Mouse (Mus musculus) neural tube, embryonic 11.5 days (tissue): ENCODE results near the gene Dst. TPM values are rescaled to one million over a fixed set of nuclear protein-coding genes. Genes with fewer than 3 reads are reported as not detected.

Experiments
- ATAC-seq: fragments of 200-750 bp; cut with Nextera tagmentation; 2 replicates; pipeline ENCODE4 v1.8.0; 2017; ENCODE audit warnings: moderate number of reproducible peaks, mild to moderate bottlenecking, moderate TSS enrichment, moderate library complexity; ENCODE audit not compliant: insufficient read depth, low FRiP score, low TSS enrichment
- DNase-seq: peaks from one replicate; pipeline ENCODE4 v3.0.0-alpha.2; 2015; ENCODE audit warnings: low spot score
- H3K27ac ChIP-seq: fragments of 300-500 bp; sonication (generic); 2 replicates; pipeline ENCODE4 v1.5.1; 2014; ENCODE audit warnings: low read depth, mild to moderate bottlenecking, low read length
- H3K27me3 ChIP-seq: fragments of 300-500 bp; sonication (generic); 2 replicates; pipeline ENCODE4 v1.6.1; 2014; ENCODE audit warnings: mild to moderate bottlenecking, low read length, mixed read lengths; ENCODE audit not compliant: control insufficient read depth, insufficient read depth
- H3K36me3 ChIP-seq: fragments of 300-500 bp; sonication (generic); 2 replicates; pipeline ENCODE4 v1.6.1; 2014; ENCODE audit warnings: mild to moderate bottlenecking, low read length, moderate library complexity, mixed read lengths; ENCODE audit not compliant: control insufficient read depth, insufficient read depth
- H3K4me1 ChIP-seq: fragments of 300-500 bp; sonication (generic); 2 replicates; pipeline ENCODE4 v1.6.1; 2014; ENCODE audit warnings: low read length, mixed read lengths; ENCODE audit not compliant: control insufficient read depth, insufficient read depth
- H3K4me2 ChIP-seq: fragments of 300-500 bp; sonication (generic); 2 replicates; pipeline ENCODE4 v1.6.1; 2014; ENCODE audit warnings: low read depth, mild to moderate bottlenecking, moderate library complexity
- H3K4me3 ChIP-seq: fragments of 300-500 bp; sonication (generic); 2 replicates; pipeline ENCODE4 v1.5.1; 2014; ENCODE audit warnings: low read depth, low read length
- H3K9ac ChIP-seq: fragments of 300-500 bp; sonication (generic); 2 replicates; pipeline ENCODE4 v1.6.1; 2014; ENCODE audit warnings: mild to moderate bottlenecking, low read length
- H3K9me3 ChIP-seq: fragments of 300-500 bp; sonication (generic); 2 replicates; pipeline ENCODE4 v1.6.1; 2016; ENCODE audit warnings: low read length; ENCODE audit not compliant: control insufficient read depth
- WGBS: fragments of 180-500 bp; shearing (Covaris S2); extraction: QIAGEN DNeasy Blood & Tissue Kit; methylation state at CpG from one replicate; pipeline ENCODE4 v1.1.7; 2014; 5-methylcytosine and 5-hydroxymethylcytosine counted together
- polyA plus RNA-seq: library from polyadenylated mRNA; unstranded; fragments of >200 nt; fragmentation: Nextera tagmentation; extraction: Ambion mirVana; gene quantifications from 2 replicates; pipeline ENCODE4 v1.2.1, GENCODE M21; 2014

Gene Dst
- polyA plus RNA-seq, 1 experiment from 2014 or later: 46.2 TPM

- no peak for ATAC-seq
- H3K36me3 ChIP-seq: no peaks in the 10 kb centered on the region
- H3K27me3 ChIP-seq: no peaks in the 10 kb centered on the region
- no peak overlapping the region for H3K27ac ChIP-seq
- H3K4me1 ChIP-seq: peaks cover 7% of the 10 kb centered on the region; the same call in 1 of the 2 replicates
- no peak overlapping the region for H3K4me2 ChIP-seq
- DNase-seq: no peak
- no peak overlapping the region for H3K9ac ChIP-seq
- 76% methylated on average over 6 of the region's 6 CpGs for WGBS
- H3K4me3 ChIP-seq: no peak overlapping the region
- H3K9me3 ChIP-seq: no peaks in the 10 kb centered on the region
Observed at GRCm38 (mm10) chr1:34070991-34071639, 163.1 kb downstream of the Dst start.

DNA sequence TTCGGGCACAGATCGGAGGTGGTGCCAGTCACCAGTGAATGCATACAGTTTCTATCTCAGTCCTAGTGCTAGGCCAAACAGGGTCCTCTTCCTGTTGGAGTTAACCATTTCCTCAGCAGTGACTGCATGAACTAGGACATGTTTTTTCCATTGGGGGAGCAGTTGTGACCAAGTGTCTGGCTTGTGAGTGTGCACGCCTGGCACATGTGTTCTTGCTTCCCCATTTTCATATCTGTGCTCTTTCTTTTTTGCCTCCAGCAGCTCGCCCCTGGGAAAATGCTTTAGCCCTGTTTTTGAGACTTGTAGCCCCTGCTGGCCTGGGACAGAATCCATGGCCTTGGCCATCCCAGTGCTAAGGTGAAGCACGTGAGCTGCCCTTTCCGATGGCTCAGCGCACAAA, 164.2 kb downstream of the Dst start:
- 92% methylated on average over 7 of the region's 7 CpGs for WGBS
- no peak overlapping the region for H3K4me3 ChIP-seq
- H3K9me3 ChIP-seq: no peaks in the 10 kb centered on the region
- H3K9ac ChIP-seq: no peak overlapping the region
- H3K27ac ChIP-seq: no peak overlapping the region
- H3K27me3 ChIP-seq: no peaks in the 10 kb centered on the region
- ATAC-seq (no peak), DNase-seq (no peak)
- H3K36me3 ChIP-seq: no peaks in the 10 kb centered on the region
- H3K4me1 ChIP-seq: peaks cover 12% of the 10 kb centered on the region; the same call in 1 of the 2 replicates
- no peak overlapping the region for H3K4me2 ChIP-seq

- ATAC-seq (no peak), DNase-seq (no peak)
- Histone ChIP-seq H3K9me3 (no peaks in the 10 kb centered on the region), H3K27me3 (no peaks in the 10 kb centered on the region), H3K27ac (no peak overlapping the region), H3K4me1 (peaks cover 12% of the 10 kb centered on the region; the same call in 1 of the 2 replicates), H3K4me2 (no peak overlapping the region), H3K4me3 (no peak overlapping the region), H3K9ac (no peak overlapping the region), H3K36me3 (no peaks in the 10 kb centered on the region)
- WGBS: 36% methylated on average over 10 of the region's 10 CpGs
Observed at GRCm38 (mm10) chr1:34073436-34074169, 165.6 kb downstream of the Dst start.

- H3K4me3 ChIP-seq: no peak overlapping the region
- no peaks in the 10 kb centered on the region for H3K9me3 ChIP-seq
- peaks cover 12% of the 10 kb centered on the region; the same call in 1 of the 2 replicates for H3K4me1 ChIP-seq
- no peaks in the 10 kb centered on the region for H3K36me3 ChIP-seq
- DNase-seq (peak; percentile 26), ATAC-seq (no peak)
- 24% methylated on average over 15 of the region's 15 CpGs for WGBS
- H3K4me2 ChIP-seq: no peak overlapping the region
- H3K27ac ChIP-seq: no peak overlapping the region
- H3K27me3 ChIP-seq: no peaks in the 10 kb centered on the region
- H3K9ac ChIP-seq: no peak overlapping the region
Observed at GRCm38 (mm10) chr1:34074245-34075187, 166.5 kb downstream of the Dst start.

GRCm38 (mm10) chr1:34076701-34077421, 168.8 kb downstream of the Dst start:
- Histone ChIP-seq H3K4me1 (peaks cover 12% of the 10 kb centered on the region; the same call in 1 of the 2 replicates), H3K27ac (no peak overlapping the region), H3K27me3 (no peaks in the 10 kb centered on the region), H3K4me3 (no peak overlapping the region), H3K9ac (no peak overlapping the region), H3K9me3 (no peaks in the 10 kb centered on the region), H3K4me2 (no peak overlapping the region), H3K36me3 (no peaks in the 10 kb centered on the region)
- ATAC-seq (no peak), DNase-seq (no peak)
- WGBS: 12% methylated on average over 10 of the region's 12 CpGs

- WGBS: 45% methylated on average over 4 of the region's 7 CpGs
- Histone ChIP-seq H3K36me3 (no peaks in the 10 kb centered on the region), H3K4me1 (peaks cover 12% of the 10 kb centered on the region; the same call in 1 of the 2 replicates), H3K4me2 (no peak overlapping the region), H3K27ac (no peak overlapping the region), H3K9me3 (no peaks in the 10 kb centered on the region), H3K9ac (no peak overlapping the region), H3K27me3 (no peaks in the 10 kb centered on the region), H3K4me3 (no peak overlapping the region)
- DNase-seq (no peak), ATAC-seq (no peak)
Observed at GRCm38 (mm10) chr1:34077422-34077790, 169.4 kb downstream of the Dst start.

DNA sequence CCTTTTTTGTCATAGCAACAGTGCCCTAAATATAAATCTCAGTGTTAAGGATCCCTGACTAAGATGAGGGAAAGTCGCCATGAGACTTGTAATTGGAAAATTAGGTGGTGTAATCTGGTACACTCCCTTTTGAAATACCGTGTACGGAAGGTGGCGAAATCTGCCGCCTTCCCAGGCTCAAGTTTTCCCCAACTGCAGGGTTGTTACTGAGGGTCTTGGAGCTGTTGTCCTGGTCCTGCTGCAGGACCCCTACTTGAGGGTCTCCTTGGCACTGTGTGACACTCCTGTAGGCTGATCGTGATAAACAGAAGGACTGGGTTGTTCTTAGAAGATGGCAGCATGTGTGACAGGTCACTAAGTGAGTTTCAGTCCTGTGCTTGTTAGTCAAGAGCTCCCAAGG, 169.9 kb downstream of the Dst start:
- no peak for DNase-seq
- H3K9ac ChIP-seq: no peak overlapping the region
- no peaks in the 10 kb centered on the region for H3K9me3 ChIP-seq
- H3K27me3 ChIP-seq: no peaks in the 10 kb centered on the region
- H3K4me2 ChIP-seq: no peak overlapping the region
- ATAC-seq: no peak
- no peak overlapping the region for H3K4me3 ChIP-seq
- H3K36me3 ChIP-seq: no peaks in the 10 kb centered on the region
- no peak overlapping the region for H3K27ac ChIP-seq
- WGBS: 89% methylated on average over 6 of the region's 6 CpGs
- H3K4me1 ChIP-seq: peaks cover 12% of the 10 kb centered on the region; the same call in 1 of the 2 replicates

- ATAC-seq: no peak
- H3K27me3 ChIP-seq: no peaks in the 10 kb centered on the region
- DNase-seq: no peak
- H3K36me3 ChIP-seq: peaks cover 2% of the 10 kb centered on the region; the same call in 1 of the 2 replicates
- H3K4me2 ChIP-seq: no peak overlapping the region
- no peak overlapping the region for H3K4me3 ChIP-seq
- no peak overlapping the region for H3K27ac ChIP-seq
- H3K4me1 ChIP-seq: no peaks in the 10 kb centered on the region
- H3K9me3 ChIP-seq: no peaks in the 10 kb centered on the region
- WGBS: 92% methylated on average over 3 of the region's 3 CpGs
- H3K9ac ChIP-seq: no peak overlapping the region
Observed at GRCm38 (mm10) chr1:34089011-34089410, 181.0 kb downstream of the Dst start.
